Mouse (Mus musculus) layer of hippocampus, adult 2 months (tissue): ENCODE data around the gene Zdhhc8. TPM values are rescaled to one million over a fixed set of nuclear protein-coding genes. Genes with fewer than 3 reads are reported as not detected.

Experiments
- DNase-seq, 2 experiments: peaks; one replicate each; pipeline ENCODE4 v3.0.0; 2022; ENCODE audit warnings: low spot score in 2 of 2
- H3K27ac ChIP-seq: fragments of 200-600 bp; 2 replicates; pipeline ENCODE4 v1.8.1; 2022
- H3K4me3 ChIP-seq: fragments of 200-600 bp; 2 replicates; pipeline ENCODE4 v1.8.1; 2022; ENCODE audit warnings: mild to moderate bottlenecking
- CTCF ChIP-seq: fragments of 200-600 bp; conservative IDR thresholded peaks from 2 replicates; pipeline ENCODE4 v1.8.1; 2022; ENCODE audit warnings: antibody characterized with exemption, mild to moderate bottlenecking, moderate library complexity
- total RNA-seq, 2 experiments: library from RNA; stranded (reverse); gene quantifications; 2 replicates each; pipeline ENCODE4 v1.2.3; 2021

Gene Zdhhc8
- total RNA-seq, 2 experiments from 2014 or later = 72.0 to 84.1 TPM

GRCm38 (mm10) chr16:18247521-18248399, 12.8 kb upstream of the Zdhhc8 start:
- Histone ChIP-seq H3K27ac (peak overlapping the region; percentile 96), H3K4me3 (peak overlapping the region; percentile 69)
- DNase-seq = no peak
- TF ChIP-seq CTCF = no peak

GRCm38 (mm10) chr16:18241581-18241980, 6.6 kb upstream of the Zdhhc8 start:
- DNase-seq = no peak
- no peak overlapping the region for H3K27ac ChIP-seq
- TF ChIP-seq CTCF = no peak
- no peak overlapping the region for H3K4me3 ChIP-seq

- no peak for TF ChIP-seq CTCF
- Histone ChIP-seq H3K4me3 (no peak overlapping the region), H3K27ac (peak overlapping the region; percentile 98)
- DNase-seq = no peak
Observed at GRCm38 (mm10) chr16:18236676-18237501, 2.0 kb upstream of the Zdhhc8 start.

GRCm38 (mm10) chr16:18235389-18236065, 591 bp upstream of the Zdhhc8 start:
- Histone ChIP-seq H3K27ac (peak overlapping the region; percentile 98), H3K4me3 (peak overlapping the region; percentile 89)
- TF ChIP-seq CTCF = no peak
- DNase-seq = peak in 1 of 2 experiments; percentile 65

- DNase-seq = no peak
- H3K27ac ChIP-seq = peak overlapping the region; percentile 98
- no peak for TF ChIP-seq CTCF
- H3K4me3 ChIP-seq = peak overlapping the region; percentile 89
Observed at GRCm38 (mm10) chr16:18233919-18234670, 841 bp downstream of the Zdhhc8 start.

GRCm38 (mm10) chr16:18233451-18233850, 1.5 kb downstream of the Zdhhc8 start:
- no peak for DNase-seq
- Histone ChIP-seq H3K27ac (peak overlapping the region; percentile 98), H3K4me3 (peak overlapping the region; percentile 89)
- TF ChIP-seq CTCF = no peak

GRCm38 (mm10) chr16:18231451-18231850, 3.5 kb downstream of the Zdhhc8 start:
- H3K4me3 ChIP-seq = no peak overlapping the region
- peak overlapping the region; percentile 91 for H3K27ac ChIP-seq
- no peak for TF ChIP-seq CTCF
- DNase-seq = no peak

- no peak overlapping the region for H3K4me3 ChIP-seq
- no peak for TF ChIP-seq CTCF
- no peak for DNase-seq
- H3K27ac ChIP-seq = peak overlapping the region; percentile 91
Observed at GRCm38 (mm10) chr16:18231047-18231446, 3.9 kb downstream of the Zdhhc8 start.

- peak overlapping the region; percentile 91 for H3K27ac ChIP-seq
- no peak for TF ChIP-seq CTCF
- H3K4me3 ChIP-seq = peak overlapping the region; percentile 35; the same call in 1 of the 2 replicates
- no peak for DNase-seq
Observed at GRCm38 (mm10) chr16:18230617-18231016, 4.3 kb downstream of the Zdhhc8 start.

GRCm38 (mm10) chr16:18229622-18230021, 5.3 kb downstream of the Zdhhc8 start:
- H3K27ac ChIP-seq = peak overlapping the region; percentile 91
- peak; percentile 82 to 91 for DNase-seq
- TF ChIP-seq CTCF = no peak
- peak overlapping the region; percentile 35 for H3K4me3 ChIP-seq

GRCm38 (mm10) chr16:18228856-18229255, 6.1 kb downstream of the Zdhhc8 start:
- Histone ChIP-seq H3K27ac (peak overlapping the region; percentile 91), H3K4me3 (no peak overlapping the region; the same call in 1 of the 2 replicates)
- no peak for TF ChIP-seq CTCF

GRCm38 (mm10) chr16:18227897-18228422, 7.0 kb downstream of the Zdhhc8 start:
- TF ChIP-seq CTCF = no peak
- H3K27ac ChIP-seq = no peak overlapping the region; the same call in 1 of the 2 replicates
- no peak overlapping the region for H3K4me3 ChIP-seq
- no peak for DNase-seq

More at GRCm38 (mm10) chr16:18228856-18229255, 6.1 kb downstream of the Zdhhc8 start:
- no peak for DNase-seq
